Mouse (Mus musculus): Measurements from ENCODE around the gene Acot6.

GRCm38 (mm10) chr12:84132265-84132664 lies 31.8 kb downstream of the Acot6 start:
- peak; percentile 58 for TF ChIP-seq CTCF (IDR thresholded peaks at IDR 0.05; ENCODE audit: low read depth, low read length)
- no peak for TF ChIP-seq POLR2A (IDR thresholded peaks at IDR 0.05; ENCODE audit: insufficient read depth, low read length)

Data from ES-Bruce4 (cell line).